Mouse (Mus musculus): Measurements from ENCODE around the gene Mael. TPM values are rescaled to one million over a fixed set of nuclear protein-coding genes. Genes with fewer than 3 reads are reported as not detected.

The Mael gene
- polyA plus RNA-seq, 1 experiment from 2014 or later = 0.16 TPM

- no peak overlapping the region for H3K4me2 ChIP-seq
- H3K9ac ChIP-seq (ENCODE audit: low read depth, low read length) = no peak overlapping the region
- no peaks in the 10 kb centered on the region for H3K36me3 ChIP-seq (ENCODE audit: control insufficient read depth, insufficient read depth, low read length)
- no peak for ATAC-seq (replicated peaks; ENCODE audit: insufficient number of reproducible peaks, low FRiP score, low TSS enrichment)
- 33% methylated on average over 2 of the region's 2 CpGs for WGBS (ENCODE audit: insufficient replicate concordance)
- H3K27ac ChIP-seq (ENCODE audit: low read depth, low read length) = no peak overlapping the region
- peaks cover 3% of the 10 kb centered on the region; the same call in 1 of the 2 replicates for H3K4me1 ChIP-seq (ENCODE audit: control insufficient read depth, insufficient read depth, low read length)
- peaks cover 42% of the 10 kb centered on the region for H3K27me3 ChIP-seq (ENCODE audit: control insufficient read depth, insufficient read depth, low read length)
- no peak overlapping the region for H3K4me3 ChIP-seq (ENCODE audit: low read depth, low read length)
- no peaks in the 10 kb centered on the region for H3K9me3 ChIP-seq (replicated peaks; ENCODE audit: control insufficient read depth, low read length)
These were observed 17.1 kb upstream of the Mael start for GRCm38 (mm10) chr1:166255651-166256050.

- no peaks in the 10 kb centered on the region for H3K9me3 ChIP-seq (replicated peaks; ENCODE audit: control insufficient read depth, low read length)
- H3K4me1 ChIP-seq (ENCODE audit: control insufficient read depth, insufficient read depth, low read length) = peaks cover 3% of the 10 kb centered on the region; the same call in 1 of the 2 replicates
- H3K27ac ChIP-seq (ENCODE audit: low read depth, low read length) = no peak overlapping the region
- ATAC-seq (replicated peaks; ENCODE audit: insufficient number of reproducible peaks, low FRiP score, low TSS enrichment) = no peak
- H3K9ac ChIP-seq (ENCODE audit: low read depth, low read length) = no peak overlapping the region
- H3K27me3 ChIP-seq (ENCODE audit: control insufficient read depth, insufficient read depth, low read length) = peaks cover 42% of the 10 kb centered on the region
- 33% methylated on average over 8 of the region's 8 CpGs for WGBS (ENCODE audit: insufficient replicate concordance)
- peak overlapping the region; percentile 40 for H3K4me2 ChIP-seq
- H3K36me3 ChIP-seq (ENCODE audit: control insufficient read depth, insufficient read depth, low read length) = no peaks in the 10 kb centered on the region
- H3K4me3 ChIP-seq (ENCODE audit: low read depth, low read length) = no peak overlapping the region
These were observed 16.5 kb upstream of the Mael start for GRCm38 (mm10) chr1:166255091-166255490.

- peak; percentile 26; the same call in 1 of the 2 replicates for ATAC-seq (replicated peaks; ENCODE audit: insufficient number of reproducible peaks, low FRiP score, low TSS enrichment)
- H3K36me3 ChIP-seq (ENCODE audit: control insufficient read depth, insufficient read depth, low read length) = no peaks in the 10 kb centered on the region
- peaks cover 3% of the 10 kb centered on the region; the same call in 1 of the 2 replicates for H3K4me1 ChIP-seq (ENCODE audit: control insufficient read depth, insufficient read depth, low read length)
- H3K27ac ChIP-seq (ENCODE audit: low read depth, low read length) = no peak within 1 kb of the TSS
- peak within 1 kb of the TSS; percentile 55 for H3K9ac ChIP-seq (ENCODE audit: low read depth, low read length)
- H3K9me3 ChIP-seq (replicated peaks; ENCODE audit: control insufficient read depth, low read length) = no peaks in the 10 kb centered on the region
- peak within 1 kb of the TSS; percentile 94 for H3K4me2 ChIP-seq
- under 1% methylated on average over 71 of the region's 72 CpGs for WGBS (ENCODE audit: insufficient replicate concordance)
- H3K4me3 ChIP-seq (ENCODE audit: low read depth, low read length) = peak within 1 kb of the TSS; percentile 57
- peaks cover 42% of the 10 kb centered on the region for H3K27me3 ChIP-seq (ENCODE audit: control insufficient read depth, insufficient read depth, low read length)
These were observed 15.6 kb upstream of the Mael start, which contains the start of gene Ildr2 for GRCm38 (mm10) chr1:166253898-166254894. Ildr2 (plus strand) TSS chr1:166254139.

- Histone ChIP-seq H3K4me1 (ENCODE audit: control insufficient read depth, insufficient read depth, low read length) (no peaks in the 10 kb centered on the region), H3K9ac (ENCODE audit: low read depth, low read length) (no peak overlapping the region), H3K27ac (ENCODE audit: low read depth, low read length) (no peak overlapping the region), H3K36me3 (ENCODE audit: control insufficient read depth, insufficient read depth, low read length) (no peaks in the 10 kb centered on the region), H3K4me3 (ENCODE audit: low read depth, low read length) (no peak overlapping the region), H3K4me2 (no peak overlapping the region), H3K9me3 (replicated peaks; ENCODE audit: control insufficient read depth, low read length) (no peaks in the 10 kb centered on the region), H3K27me3 (ENCODE audit: control insufficient read depth, insufficient read depth, low read length) (no peaks in the 10 kb centered on the region)
- no peak for ATAC-seq (replicated peaks; ENCODE audit: insufficient number of reproducible peaks, low FRiP score, low TSS enrichment)
- 67% methylated on average over 6 of the region's 6 CpGs for WGBS (ENCODE audit: insufficient replicate concordance)
These were observed 5.7 kb upstream of the Mael start for GRCm38 (mm10) chr1:166244285-166244684.

- H3K4me2 ChIP-seq = no peak overlapping the region
- no peaks in the 10 kb centered on the region for H3K36me3 ChIP-seq (ENCODE audit: control insufficient read depth, insufficient read depth, low read length)
- WGBS (ENCODE audit: insufficient replicate concordance) = 82% methylated on average over 4 of the region's 4 CpGs
- no peak overlapping the region for H3K4me3 ChIP-seq (ENCODE audit: low read depth, low read length)
- H3K9ac ChIP-seq (ENCODE audit: low read depth, low read length) = no peak overlapping the region
- no peaks in the 10 kb centered on the region for H3K9me3 ChIP-seq (replicated peaks; ENCODE audit: control insufficient read depth, low read length)
- no peaks in the 10 kb centered on the region for H3K27me3 ChIP-seq (ENCODE audit: control insufficient read depth, insufficient read depth, low read length)
- no peaks in the 10 kb centered on the region for H3K4me1 ChIP-seq (ENCODE audit: control insufficient read depth, insufficient read depth, low read length)
- no peak overlapping the region for H3K27ac ChIP-seq (ENCODE audit: low read depth, low read length)
- ATAC-seq (replicated peaks; ENCODE audit: insufficient number of reproducible peaks, low FRiP score, low TSS enrichment) = no peak
These were observed 24.4 kb downstream of the Mael start for GRCm38 (mm10) chr1:166214181-166214580.

GRCm38 (mm10) chr1:166209371-166209770, 29.2 kb downstream of the Mael start:
- no peak overlapping the region for H3K4me3 ChIP-seq (ENCODE audit: low read depth, low read length)
- H3K4me2 ChIP-seq = no peak overlapping the region
- WGBS (ENCODE audit: insufficient replicate concordance) = 63% methylated on average over 6 of the region's 6 CpGs
- ATAC-seq (replicated peaks; ENCODE audit: insufficient number of reproducible peaks, low FRiP score, low TSS enrichment) = no peak
- no peaks in the 10 kb centered on the region for H3K27me3 ChIP-seq (ENCODE audit: control insufficient read depth, insufficient read depth, low read length)
- no peak overlapping the region for H3K9ac ChIP-seq (ENCODE audit: low read depth, low read length)
- H3K9me3 ChIP-seq (replicated peaks; ENCODE audit: control insufficient read depth, low read length) = no peaks in the 10 kb centered on the region
- no peaks in the 10 kb centered on the region for H3K4me1 ChIP-seq (ENCODE audit: control insufficient read depth, insufficient read depth, low read length)
- no peak overlapping the region for H3K27ac ChIP-seq (ENCODE audit: low read depth, low read length)
- H3K36me3 ChIP-seq (ENCODE audit: control insufficient read depth, insufficient read depth, low read length) = no peaks in the 10 kb centered on the region

GRCm38 (mm10) chr1:166205159-166205558, 33.4 kb downstream of the Mael start:
- 64% methylated on average over 3 of the region's 3 CpGs for WGBS (ENCODE audit: insufficient replicate concordance)
- Histone ChIP-seq H3K27me3 (ENCODE audit: control insufficient read depth, insufficient read depth, low read length) (no peaks in the 10 kb centered on the region), H3K36me3 (ENCODE audit: control insufficient read depth, insufficient read depth, low read length) (no peaks in the 10 kb centered on the region), H3K9me3 (replicated peaks; ENCODE audit: control insufficient read depth, low read length) (no peaks in the 10 kb centered on the region), H3K4me1 (ENCODE audit: control insufficient read depth, insufficient read depth, low read length) (no peaks in the 10 kb centered on the region), H3K4me3 (ENCODE audit: low read depth, low read length) (no peak overlapping the region), H3K9ac (ENCODE audit: low read depth, low read length) (no peak overlapping the region), H3K27ac (ENCODE audit: low read depth, low read length) (no peak overlapping the region), H3K4me2 (no peak overlapping the region)
- ATAC-seq (replicated peaks; ENCODE audit: insufficient number of reproducible peaks, low FRiP score, low TSS enrichment) = no peak

GRCm38 (mm10) chr1:166204171-166204570, 34.4 kb downstream of the Mael start:
- ATAC-seq (replicated peaks; ENCODE audit: insufficient number of reproducible peaks, low FRiP score, low TSS enrichment) = no peak
- no peaks in the 10 kb centered on the region for H3K27me3 ChIP-seq (ENCODE audit: control insufficient read depth, insufficient read depth, low read length)
- no peaks in the 10 kb centered on the region for H3K9me3 ChIP-seq (replicated peaks; ENCODE audit: control insufficient read depth, low read length)
- H3K27ac ChIP-seq (ENCODE audit: low read depth, low read length) = no peak overlapping the region
- H3K4me1 ChIP-seq (ENCODE audit: control insufficient read depth, insufficient read depth, low read length) = no peaks in the 10 kb centered on the region
- no peak overlapping the region for H3K9ac ChIP-seq (ENCODE audit: low read depth, low read length)
- 48% methylated on average over 5 of the region's 5 CpGs for WGBS (ENCODE audit: insufficient replicate concordance)
- no peak overlapping the region for H3K4me2 ChIP-seq
- H3K36me3 ChIP-seq (ENCODE audit: control insufficient read depth, insufficient read depth, low read length) = no peaks in the 10 kb centered on the region
- no peak overlapping the region for H3K4me3 ChIP-seq (ENCODE audit: low read depth, low read length)
